Mouse (Mus musculus) MEL-GATA-1-ER (cell line): Measurements from ENCODE around the gene Hyal1.

Experiments
- DNase-seq: peaks from one replicate; pipeline ENCODE4 v3.0.0-alpha.2; 2012; ENCODE audit warnings: low read depth; ENCODE audit errors: extremely low read depth

Gene Hyal1

DNA sequence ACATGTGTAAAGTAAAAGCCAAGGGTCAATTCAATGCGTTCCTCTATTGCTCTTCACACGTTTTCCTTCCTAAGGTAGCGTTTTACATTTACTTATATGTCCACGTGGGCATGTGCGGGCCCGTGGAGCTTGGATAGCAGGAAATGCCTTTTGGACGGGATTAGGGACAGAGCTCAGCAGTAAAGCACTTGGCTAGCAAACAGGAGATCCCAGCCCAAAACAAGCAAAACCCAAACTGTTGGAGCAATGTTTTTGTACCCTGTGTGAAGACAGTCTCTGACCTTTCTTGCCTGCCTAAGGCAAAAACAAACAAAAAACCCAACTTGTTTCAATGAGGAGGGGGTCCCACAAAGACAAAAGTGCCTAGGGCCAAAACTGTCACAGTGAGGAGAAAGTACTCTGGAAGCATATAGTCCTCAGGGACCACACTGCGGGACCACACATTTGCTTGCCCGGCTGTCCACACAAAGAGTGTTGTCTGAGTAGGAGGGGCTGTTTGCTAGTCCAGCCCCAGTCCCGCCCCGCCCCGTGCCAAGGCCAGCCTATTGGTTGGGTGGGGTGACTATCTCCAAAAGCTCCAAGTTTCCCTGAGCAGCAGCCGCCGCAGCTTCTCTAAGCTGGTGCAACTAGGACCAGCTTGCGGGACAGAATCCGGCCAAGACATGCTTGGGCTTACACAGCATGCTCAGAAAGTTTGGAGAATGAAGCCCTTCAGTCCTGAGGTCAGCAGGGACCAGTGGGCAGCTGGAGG lies at the start of gene Hyal1:
Hyal1 (plus strand) TSS at position 571 of the 751 bp plus-strand sequence.
- no peak for DNase-seq

DNA sequence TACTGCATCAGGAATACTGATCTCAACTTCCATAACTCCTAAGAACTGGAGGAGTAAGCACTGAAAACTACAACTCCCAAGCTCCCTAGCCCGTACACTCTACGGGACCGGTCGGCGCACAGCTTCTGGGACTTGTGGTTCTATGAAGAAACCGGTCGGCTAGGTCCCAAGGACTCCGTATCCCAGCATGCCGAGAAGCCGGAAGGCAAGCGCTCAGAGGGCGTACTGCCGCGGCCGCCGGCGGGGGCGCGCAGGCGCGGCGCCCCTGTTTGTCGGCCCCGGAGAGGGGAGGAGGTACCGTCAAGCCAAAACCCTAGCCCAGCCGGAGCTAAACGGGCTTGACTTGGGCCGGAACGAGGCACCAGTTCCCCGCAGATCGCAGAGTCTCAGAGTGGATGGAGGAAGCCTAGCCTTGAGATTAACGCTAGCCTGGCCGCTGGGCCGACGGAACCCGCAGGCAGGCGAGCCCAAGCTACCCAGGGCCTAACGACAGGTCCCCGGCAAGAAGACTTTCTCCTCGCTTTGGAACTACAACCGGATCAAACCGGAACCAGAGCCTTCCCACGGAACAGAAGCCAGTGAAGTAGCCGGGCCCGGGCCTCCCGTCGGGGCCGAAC lies 42.8 kb upstream of the Hyal1 start, which contains the start of gene Tmem115:
Tmem115 (plus strand) TSS at position 155 of the 617 bp plus-strand sequence.
- peak; percentile 96 for DNase-seq

DNA sequence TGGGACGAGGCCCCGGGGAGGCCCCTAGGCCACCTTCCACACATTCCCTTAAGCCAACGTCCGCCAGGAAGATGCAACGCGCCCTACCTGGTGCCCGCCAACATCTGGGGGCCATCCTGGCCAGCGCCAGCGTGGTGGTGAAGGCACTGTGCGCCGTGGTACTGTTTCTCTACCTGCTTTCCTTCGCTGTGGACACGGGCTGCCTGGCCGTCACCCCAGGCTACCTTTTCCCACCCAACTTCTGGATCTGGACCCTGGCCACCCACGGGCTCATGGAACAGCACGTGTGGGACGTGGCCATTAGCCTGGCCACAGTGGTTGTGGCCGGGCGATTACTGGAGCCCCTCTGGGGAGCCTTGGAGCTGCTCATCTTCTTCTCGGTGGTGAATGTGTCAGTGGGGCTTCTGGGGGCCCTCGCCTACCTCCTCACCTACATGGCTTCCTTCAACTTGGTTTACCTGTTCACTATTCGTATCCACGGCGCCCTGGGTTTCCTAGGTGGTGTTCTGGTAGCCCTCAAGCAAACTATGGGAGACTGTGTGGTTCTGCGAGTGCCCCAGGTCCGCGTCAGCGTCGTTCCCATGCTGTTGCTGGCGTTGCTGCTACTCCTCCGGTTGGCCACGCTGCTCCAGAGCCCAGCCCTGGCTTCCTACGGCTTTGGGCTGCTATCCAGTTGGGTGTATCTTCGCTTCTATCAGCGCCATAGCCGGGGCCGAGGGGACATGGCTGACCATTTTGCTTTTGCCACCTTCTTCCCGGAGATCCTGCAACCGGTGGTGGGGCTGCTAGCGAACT lies 42.1 kb upstream of the Hyal1 start:
- no peak for DNase-seq

DNA sequence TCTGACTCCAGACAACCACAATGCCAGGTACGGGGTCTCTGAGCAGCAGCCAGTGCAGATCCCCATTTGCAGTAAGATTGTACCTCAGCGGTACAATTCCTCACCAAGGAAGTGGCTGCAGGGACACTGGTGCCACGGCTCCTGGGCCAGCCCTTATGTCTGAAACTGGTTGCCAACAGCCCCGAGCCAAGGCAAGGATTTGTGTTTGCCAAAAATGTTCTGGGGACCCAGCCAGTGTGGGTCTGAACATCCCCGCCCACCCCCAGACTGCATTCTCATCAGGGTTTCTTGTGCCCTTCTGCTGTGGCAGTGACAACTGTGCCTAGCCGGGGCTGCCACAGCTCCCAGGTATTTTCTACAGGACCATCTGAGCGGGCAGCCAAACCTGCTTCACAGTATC lies 38.5 kb upstream of the Hyal1 start:
- no peak for DNase-seq

DNA sequence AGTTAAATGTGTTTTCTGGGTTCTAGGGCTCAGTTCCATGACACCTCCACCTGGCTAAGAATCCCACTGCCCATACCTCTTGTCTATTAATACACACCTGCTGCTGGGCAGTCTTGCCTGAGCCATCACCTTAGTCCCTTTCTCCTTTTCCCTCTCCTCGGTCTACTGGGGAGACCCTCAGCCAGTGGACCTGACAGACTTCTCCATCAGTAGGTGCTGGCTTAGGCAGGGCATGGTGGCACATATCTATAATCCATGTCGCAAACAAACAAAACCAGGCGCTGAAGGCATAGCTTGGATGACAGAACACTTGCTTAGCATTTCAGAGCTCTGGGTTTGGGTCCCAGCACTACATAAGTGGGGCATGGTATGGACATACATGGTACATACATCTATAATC lies 38.0 kb upstream of the Hyal1 start:
- DNase-seq: no peak

DNA sequence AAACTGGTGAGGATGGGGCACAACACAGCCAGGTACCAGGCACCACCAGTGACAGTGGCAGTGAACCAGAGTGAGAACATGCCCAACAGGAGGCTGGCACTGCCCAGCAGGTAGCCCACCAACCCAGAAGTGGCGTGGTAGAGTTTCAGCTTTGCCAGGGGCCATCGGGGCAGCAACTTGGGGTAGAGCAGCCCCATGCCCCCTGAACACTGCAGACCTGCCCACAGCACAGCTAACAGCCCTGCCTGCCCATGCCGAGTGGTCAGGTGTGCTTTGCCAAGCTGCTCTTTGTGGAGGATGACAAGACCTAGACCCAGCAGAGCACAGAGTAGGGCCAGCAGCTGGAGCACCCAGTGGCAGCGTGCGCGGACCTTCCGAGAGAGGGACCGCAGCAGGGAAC lies 36.8 kb upstream of the Hyal1 start:
- no peak for DNase-seq

DNA sequence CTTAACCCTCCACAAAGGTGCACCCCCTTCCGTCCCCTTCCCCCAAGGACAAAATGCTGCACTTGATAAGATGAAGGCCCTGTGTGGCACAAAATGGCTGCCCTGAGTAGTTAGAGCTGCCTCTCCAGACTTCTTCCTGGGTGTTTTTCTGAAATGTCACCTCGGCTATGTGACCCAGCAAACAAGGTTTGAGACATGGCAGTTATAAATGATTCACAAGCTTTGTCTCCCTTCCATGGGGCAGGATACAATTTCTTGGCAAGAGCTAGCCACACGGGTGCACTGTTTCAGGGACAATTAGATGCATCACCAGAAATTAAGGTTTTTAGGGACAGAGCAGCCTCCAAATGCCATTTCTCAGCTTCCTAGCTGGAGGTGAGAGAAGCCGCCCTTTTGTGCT lies 36.3 kb upstream of the Hyal1 start:
- DNase-seq: no peak

DNA sequence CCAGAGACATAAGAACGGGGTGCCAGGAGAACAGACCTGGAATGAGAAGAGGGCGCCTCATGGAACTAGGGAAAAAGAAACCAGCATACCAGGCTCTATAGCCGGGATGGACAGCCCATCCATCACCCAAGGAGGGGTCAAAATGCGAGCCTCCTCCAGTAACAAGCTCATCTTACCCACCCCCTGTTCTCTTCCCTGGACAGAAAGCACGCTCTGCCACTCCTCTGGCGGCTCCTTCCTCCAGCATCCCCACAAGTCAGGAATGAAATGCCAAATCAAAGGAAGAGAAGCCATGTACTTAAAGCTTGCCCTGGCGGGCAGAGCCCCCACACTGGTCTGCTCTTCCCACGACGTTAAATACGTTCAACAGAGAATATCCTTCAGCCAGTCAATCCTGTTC lies 35.7 kb upstream of the Hyal1 start:
- no peak for DNase-seq

DNA sequence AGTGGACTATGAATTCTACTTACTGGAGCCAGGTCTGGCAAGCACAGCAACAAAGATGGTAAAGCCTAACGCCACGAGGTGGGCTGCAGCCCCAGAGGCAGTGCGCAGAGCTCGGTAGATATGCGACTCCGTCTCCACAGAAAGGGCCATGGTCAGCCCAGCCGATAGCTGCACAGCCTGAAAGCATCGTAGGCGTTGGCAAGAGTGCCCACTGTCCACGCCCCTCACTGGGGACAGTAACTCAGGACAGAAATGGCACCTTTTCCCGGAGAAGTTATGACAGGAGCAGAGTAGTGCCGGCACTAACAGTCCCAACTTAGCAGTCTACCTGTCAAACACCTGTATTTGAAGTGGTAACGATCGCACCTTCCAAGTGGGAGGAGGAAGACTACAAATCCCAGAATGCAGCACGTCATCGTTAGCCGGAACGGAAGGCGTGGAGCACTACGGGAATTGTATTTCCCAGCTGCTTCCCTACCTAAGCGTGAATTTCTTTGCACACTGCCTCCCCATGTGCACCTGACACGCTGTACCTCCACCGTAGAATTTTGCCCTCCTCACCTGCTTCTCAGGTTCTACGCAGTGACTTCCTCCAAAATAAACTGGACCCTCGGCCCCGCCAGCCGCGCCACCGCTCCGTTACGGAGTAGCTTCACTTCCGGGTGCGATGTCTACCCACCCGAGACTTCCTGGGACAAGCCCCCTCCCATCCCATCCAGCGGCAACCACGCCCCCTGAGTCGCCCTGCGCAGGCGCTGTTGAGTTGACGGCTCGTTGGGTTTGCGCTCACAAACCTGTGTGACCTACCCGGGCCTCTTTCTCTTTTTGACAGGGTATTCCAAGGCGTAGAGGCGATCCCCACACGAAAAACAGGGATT lies 35.0 kb upstream of the Hyal1 start, which contains the start of the genes Cyb561d2 and Nprl2:
Cyb561d2 (minus strand) TSS at position 720 of the 878 bp plus-strand sequence.
Nprl2 (plus strand) TSS at position 753 of the 878 bp plus-strand sequence.
- DNase-seq: peak; percentile 84

DNA sequence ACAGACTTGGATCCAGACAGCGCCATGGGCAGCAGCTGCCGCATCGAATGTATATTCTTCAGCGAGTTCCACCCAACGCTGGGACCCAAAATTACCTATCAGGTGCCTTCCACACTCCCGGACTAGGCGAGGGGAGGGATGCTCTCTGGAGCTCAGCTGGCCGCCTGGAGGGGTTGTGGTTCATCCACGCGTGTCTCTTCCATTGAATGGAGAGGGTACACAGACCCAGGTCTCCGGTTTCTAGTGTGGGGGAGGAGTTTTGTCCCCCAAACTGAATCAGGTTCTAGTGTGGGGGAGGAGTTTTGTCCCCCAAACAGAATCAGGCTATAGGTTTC lies 34.4 kb upstream of the Hyal1 start:
- DNase-seq: no peak

DNA sequence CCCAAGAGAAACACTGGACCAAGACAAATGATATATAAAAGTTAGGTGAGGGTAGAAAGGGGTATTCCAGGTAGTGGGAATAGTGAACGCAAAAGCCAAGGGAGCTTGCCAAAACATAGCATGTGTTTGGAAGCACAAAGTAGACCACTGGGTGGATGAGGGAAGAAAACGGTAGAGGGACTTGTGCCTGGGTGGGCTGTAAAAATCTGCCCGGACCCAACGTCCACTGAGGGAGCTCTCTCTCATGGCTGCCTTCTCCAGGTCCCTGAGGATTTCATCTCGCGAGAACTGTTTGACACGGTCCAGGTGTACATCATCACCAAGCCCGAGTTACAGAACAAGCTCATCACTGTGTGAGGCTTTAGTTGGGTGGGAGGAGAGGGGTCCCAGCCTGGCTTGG lies 34.0 kb upstream of the Hyal1 start:
- no peak for DNase-seq

DNA sequence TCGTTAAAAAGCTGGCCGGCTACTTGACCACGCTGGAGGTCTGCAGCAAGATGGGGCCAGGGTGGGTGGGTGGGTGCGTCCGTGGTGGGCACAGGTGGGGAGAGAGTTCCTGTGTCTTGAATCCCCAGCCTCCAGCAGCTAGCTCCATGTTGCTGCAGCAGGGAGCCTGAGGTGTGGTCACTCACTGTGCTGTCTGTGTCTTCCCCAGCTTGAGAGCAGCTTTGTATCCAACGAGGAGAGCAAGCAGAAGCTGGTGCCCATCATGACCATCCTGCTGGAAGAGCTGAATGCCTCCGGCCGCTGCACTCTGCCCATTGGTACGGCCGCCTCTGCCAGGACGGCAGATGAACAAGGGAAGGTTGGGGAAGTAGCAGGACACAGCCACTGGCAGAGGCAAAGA lies 33.4 kb upstream of the Hyal1 start:
- no peak for DNase-seq

DNA sequence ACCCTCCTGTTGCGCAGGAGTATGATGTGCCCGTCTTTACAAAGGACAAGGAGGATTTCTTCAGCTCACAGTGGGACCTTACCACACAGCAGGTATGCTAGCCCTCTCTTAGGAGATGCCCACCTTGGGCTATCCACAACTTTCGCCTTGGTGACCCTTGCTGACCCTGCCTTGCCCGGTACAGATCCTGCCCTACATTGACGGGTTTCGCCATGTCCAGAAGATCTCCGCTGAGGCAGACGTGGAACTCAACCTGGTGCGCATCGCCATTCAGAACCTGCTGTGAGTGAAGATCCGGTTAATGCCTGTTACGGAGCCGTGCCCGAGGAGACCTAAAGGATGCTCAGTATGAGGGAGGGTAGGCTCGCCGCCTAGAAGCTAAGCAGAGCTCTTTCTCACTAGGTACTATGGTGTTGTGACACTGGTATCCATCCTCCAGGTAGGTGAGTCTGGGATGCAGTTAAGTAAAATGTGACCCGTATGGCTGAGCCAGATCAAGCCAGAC lies 32.5 kb upstream of the Hyal1 start:
- DNase-seq: no peak

DNA sequence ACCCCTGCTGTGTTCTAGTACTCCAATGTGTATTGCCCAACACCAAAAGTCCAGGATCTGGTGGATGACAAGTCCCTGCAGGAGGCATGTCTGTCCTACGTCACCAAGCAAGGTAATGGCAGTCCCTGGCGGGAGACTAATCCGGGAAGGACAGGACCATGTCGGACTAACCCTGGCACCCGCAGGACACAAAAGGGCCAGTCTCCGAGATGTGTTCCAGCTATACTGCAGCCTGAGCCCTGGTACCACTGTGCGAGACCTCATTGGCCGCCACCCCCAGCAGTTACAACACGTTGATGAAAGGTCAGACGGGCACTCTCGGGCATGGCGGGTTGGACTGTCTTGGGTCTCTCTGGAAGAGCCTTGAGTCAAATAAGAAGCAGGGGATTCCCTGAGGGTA lies 32.0 kb upstream of the Hyal1 start:
- no peak for DNase-seq

DNA sequence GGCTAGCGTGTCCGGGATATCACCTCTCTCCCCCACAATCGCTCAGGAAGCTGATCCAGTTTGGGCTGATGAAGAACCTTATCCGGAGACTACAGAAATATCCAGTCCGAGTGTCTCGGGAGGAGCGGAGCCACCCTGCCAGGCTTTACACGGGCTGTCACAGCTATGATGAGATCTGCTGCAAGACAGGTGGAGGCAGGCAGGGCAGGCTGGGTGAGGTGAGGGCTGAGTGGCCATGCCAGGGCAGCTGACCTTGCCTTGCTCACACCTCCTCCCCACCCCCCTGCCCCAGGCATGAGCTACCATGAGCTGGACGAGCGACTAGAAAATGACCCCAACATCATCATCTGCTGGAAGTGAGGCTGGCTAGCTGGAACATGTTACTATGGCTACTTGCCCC lies 31.5 kb upstream of the Hyal1 start:
- no peak for DNase-seq

DNA sequence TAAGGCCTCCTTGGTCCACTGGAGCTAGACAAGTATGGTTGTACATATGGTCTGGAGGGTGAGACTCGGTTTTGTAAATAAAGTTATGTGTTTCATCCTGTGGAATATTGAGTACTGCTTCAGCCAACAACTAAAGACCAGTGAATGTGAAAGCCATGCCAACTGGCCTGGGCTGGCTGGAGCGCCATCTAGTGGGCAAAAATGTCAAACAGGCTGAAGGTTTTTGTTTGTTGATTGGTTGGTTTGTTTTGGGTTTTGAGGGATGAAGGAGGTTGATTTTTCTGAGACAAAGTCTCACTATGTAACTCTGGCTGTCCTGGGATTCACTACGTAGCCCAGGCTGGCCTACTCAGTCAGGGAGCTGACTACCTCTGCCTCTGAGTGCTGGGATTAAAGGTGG lies 31.1 kb upstream of the Hyal1 start:
- DNase-seq: no peak

DNA sequence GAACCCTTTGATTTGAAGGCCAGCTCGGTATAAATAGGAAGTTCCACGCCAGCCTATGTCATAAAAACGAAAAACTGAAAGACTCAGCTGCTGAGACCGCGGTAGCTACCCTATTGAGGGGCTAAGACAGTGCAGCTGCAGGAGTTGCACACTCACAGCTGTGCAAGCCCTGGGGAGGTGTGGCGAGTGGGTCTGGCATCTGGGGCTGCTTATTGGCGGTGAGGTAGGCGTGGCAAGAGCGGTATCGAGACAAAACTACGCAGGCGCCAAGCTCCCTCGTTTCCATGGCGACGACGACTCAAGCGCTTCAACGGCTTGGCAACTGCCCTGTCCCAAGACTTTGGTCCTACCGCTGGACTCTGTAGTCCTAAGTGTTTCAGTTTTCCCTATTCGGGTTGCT lies 29.7 kb upstream of the Hyal1 start, which contains the start of gene Zmynd10:
Zmynd10 (plus strand) TSS at position 273 of the 400 bp plus-strand sequence.
- DNase-seq: no peak

DNA sequence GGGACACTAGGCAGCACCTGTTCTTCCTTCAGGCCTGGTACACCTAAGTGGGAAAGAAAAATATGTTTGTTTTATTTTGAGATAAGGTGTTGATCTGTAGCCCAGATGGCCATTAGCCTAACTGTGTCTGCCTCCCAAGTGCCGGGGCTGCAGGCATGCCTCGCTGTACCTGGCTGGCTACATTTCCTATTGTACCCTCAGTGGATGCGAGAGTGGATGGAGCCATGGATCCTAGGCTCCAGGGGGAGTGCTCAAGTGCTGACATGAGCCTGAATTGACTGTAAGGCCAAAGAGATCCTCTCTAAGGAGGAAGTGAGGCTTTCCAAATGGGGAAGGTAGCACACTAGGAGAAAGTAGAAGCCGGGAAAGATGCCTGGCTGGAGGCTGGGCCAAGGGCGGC lies 28.8 kb upstream of the Hyal1 start:
- no peak for DNase-seq

DNA sequence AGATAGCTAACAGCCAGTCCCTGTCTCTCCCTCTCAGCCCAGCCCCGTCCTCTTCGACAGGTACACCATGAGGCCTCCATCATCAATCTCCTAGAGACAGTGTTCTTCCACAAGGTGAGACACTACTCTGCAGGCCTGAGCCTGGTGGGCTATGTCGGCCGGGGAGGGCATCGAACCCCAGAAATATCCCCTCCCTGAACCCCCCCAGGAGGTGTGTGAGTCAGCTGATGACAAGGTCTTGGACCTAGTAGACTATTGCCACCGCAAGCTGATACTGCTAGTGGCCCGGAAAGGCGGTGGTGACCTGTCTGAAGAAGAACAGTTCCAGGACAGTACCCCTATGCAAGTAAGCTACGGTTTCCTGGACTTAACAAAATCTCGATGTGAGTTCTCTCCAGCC lies 27.9 kb upstream of the Hyal1 start:
- no peak for DNase-seq

DNA sequence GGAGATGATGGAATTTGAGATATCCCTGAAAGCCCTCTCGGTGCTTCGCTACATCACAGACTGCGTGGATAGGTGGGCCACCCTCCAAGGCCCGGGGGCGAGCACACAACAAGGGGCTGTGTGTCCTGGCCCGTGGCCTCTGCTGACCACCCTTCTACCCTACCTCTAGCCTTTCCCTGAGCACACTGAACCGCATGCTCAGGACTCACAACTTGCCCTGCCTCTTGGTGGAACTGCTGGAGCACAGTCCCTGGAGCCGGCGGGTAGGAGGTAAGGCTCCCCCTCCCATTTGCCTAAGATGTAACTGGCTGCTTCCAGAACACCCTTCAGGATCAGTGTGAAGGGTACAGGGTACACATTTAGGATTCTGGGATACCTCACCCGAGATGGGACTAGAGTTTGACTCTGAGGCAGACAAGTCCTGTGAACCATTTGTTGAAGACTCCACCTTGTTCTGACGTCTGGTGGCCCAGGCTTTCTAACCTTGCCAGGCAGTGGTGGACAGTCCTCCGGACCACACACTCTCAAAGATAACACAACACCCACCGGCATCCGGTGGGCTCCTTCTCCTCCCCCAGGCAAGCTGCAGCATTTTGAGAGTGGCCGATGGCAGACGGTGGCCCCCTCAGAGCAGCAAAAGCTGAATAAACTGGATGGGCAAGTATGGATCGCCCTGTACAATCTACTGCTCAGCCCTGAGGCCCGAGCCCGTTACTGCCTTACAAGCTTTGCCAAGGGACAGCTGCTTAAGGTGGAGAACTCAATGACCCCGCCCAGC lies 27.2 kb upstream of the Hyal1 start:
- DNase-seq: no peak
